Mouse (Mus musculus) small intestine, adult 2 months (tissue): Measurements from ENCODE around the gene Gm37240. TPM values are rescaled to one million over a fixed set of nuclear protein-coding genes. Genes with fewer than 3 reads are reported as not detected.

ENCODE experiments used
- H3K27ac ChIP-seq: fragments of 200-500 bp; 2 replicates; pipeline ENCODE4 v1.5.1; 2012; ENCODE audit warnings: low read depth, low read length, control low read depth, inconsistent platforms; ENCODE audit not compliant: insufficient read depth
- H3K27me3 ChIP-seq: fragments of 200-500 bp; 2 replicates; pipeline ENCODE4 v1.6.1; 2012; ENCODE audit warnings: mild to moderate bottlenecking, moderate library complexity, low read length, inconsistent platforms; ENCODE audit not compliant: control insufficient read depth, insufficient read depth
- H3K36me3 ChIP-seq: fragments of 200-500 bp; 2 replicates; pipeline ENCODE4 v1.6.1; 2012; ENCODE audit warnings: mild to moderate bottlenecking, low read length, control low read depth, inconsistent platforms; ENCODE audit not compliant: control insufficient read depth, insufficient read depth
- H3K4me1 ChIP-seq: fragments of 200-500 bp; 2 replicates; pipeline ENCODE4 v1.6.1; 2012; ENCODE audit warnings: low read length, inconsistent platforms, mixed read lengths; ENCODE audit not compliant: control insufficient read depth, insufficient read depth, insufficient read length
- H3K4me3 ChIP-seq: fragments of 200-500 bp; 2 replicates; pipeline ENCODE4 v1.5.1; 2012; ENCODE audit warnings: low read depth, mild to moderate bottlenecking, control low read depth, inconsistent platforms, low read length, moderate library complexity
- CTCF ChIP-seq: fragments of 200-500 bp; IDR thresholded peaks from 2 replicates; pipeline ENCODE4 v1.5.1; 2012; ENCODE audit warnings: low read depth, mild to moderate bottlenecking, control low read depth, inconsistent platforms, low read length, moderate library complexity, mixed read lengths; ENCODE audit not compliant: insufficient replicate concordance, insufficient read length; ENCODE audit errors: extremely low read depth
- POLR2A ChIP-seq: fragments of 200-500 bp; IDR thresholded peaks from 2 replicates; pipeline ENCODE4 v1.6.1; 2012; ENCODE audit warnings: low read depth, mild to moderate bottlenecking, control low read depth, inconsistent platforms, low read length, moderate library complexity
- WGBS: fragments of 180-500 bp; shearing (Covaris S2); methylation state at CpG from one replicate; pipeline ENCODE4 v1.1.7; 2018; 5-methylcytosine and 5-hydroxymethylcytosine counted together
- polyA plus RNA-seq: library from polyadenylated mRNA; depleted of rRNA; stranded (reverse); fragments of >200 nt; gene quantifications from 2 replicates; pipeline ENCODE4 v1.2.3, GENCODE M21; 2012

Gene Gm37240
- polyA plus RNA-seq, 1 experiment = 58.2 TPM

GRCm38 (mm10) chr3:84646007-84646290 lies 1241.4 kb downstream of the Gm37240 start:
- no peak for TF ChIP-seq CTCF
- no peak for TF ChIP-seq POLR2A
- Histone ChIP-seq H3K4me1 (peaks cover 11% of the 10 kb centered on the region; the same call in 1 of the 2 replicates), H3K36me3 (no peaks in the 10 kb centered on the region), H3K27me3 (no peaks in the 10 kb centered on the region), H3K27ac (peak overlapping the region; percentile 79), H3K4me3 (no peak overlapping the region)
- WGBS = 67% methylated on average over 3 of the region's 3 CpGs

- Histone ChIP-seq H3K4me3 (no peak overlapping the region), H3K27ac (peak overlapping the region; percentile 79), H3K27me3 (no peaks in the 10 kb centered on the region), H3K4me1 (peaks cover 11% of the 10 kb centered on the region; the same call in 1 of the 2 replicates), H3K36me3 (no peaks in the 10 kb centered on the region)
- 39% methylated on average over 9 of the region's 9 CpGs for WGBS
- no peak for TF ChIP-seq POLR2A
- TF ChIP-seq CTCF = no peak
These were observed 1241.9 kb downstream of the Gm37240 start for GRCm38 (mm10) chr3:84645156-84646006.

GRCm38 (mm10) chr3:84642942-84643341 lies 1244.4 kb downstream of the Gm37240 start:
- WGBS = 91% methylated on average over 4 of the region's 4 CpGs
- TF ChIP-seq CTCF (no peak), POLR2A (no peak)

GRCm38 (mm10) chr3:84641391-84641790 lies 1245.9 kb downstream of the Gm37240 start:
- Histone ChIP-seq H3K36me3 (no peaks in the 10 kb centered on the region), H3K4me3 (no peak overlapping the region), H3K4me1 (peaks cover 25% of the 10 kb centered on the region), H3K27me3 (no peaks in the 10 kb centered on the region), H3K27ac (no peak overlapping the region)
- 89% methylated on average over 2 of the region's 2 CpGs for WGBS
- TF ChIP-seq CTCF = no peak
- TF ChIP-seq POLR2A = no peak

More at GRCm38 (mm10) chr3:84642942-84643341, 1244.4 kb downstream of the Gm37240 start:
- Histone ChIP-seq H3K36me3 (no peaks in the 10 kb centered on the region), H3K27me3 (no peaks in the 10 kb centered on the region), H3K4me1 (peaks cover 26% of the 10 kb centered on the region), H3K4me3 (no peak overlapping the region), H3K27ac (no peak overlapping the region)

GRCm38 (mm10) chr3:84640536-84640935 lies 1246.8 kb downstream of the Gm37240 start:
- no peak for TF ChIP-seq POLR2A
- TF ChIP-seq CTCF = no peak
- no peaks in the 10 kb centered on the region for H3K27me3 ChIP-seq
- H3K36me3 ChIP-seq = no peaks in the 10 kb centered on the region
- H3K27ac ChIP-seq = peak overlapping the region; percentile 18; the same call in 1 of the 2 replicates
- no peak overlapping the region for H3K4me3 ChIP-seq
- H3K4me1 ChIP-seq = peaks cover 22% of the 10 kb centered on the region
- WGBS = 62% methylated on average over 6 of the region's 6 CpGs

- no peak for TF ChIP-seq CTCF
- Histone ChIP-seq H3K4me1 (peaks cover 17% of the 10 kb centered on the region), H3K27me3 (no peaks in the 10 kb centered on the region), H3K36me3 (no peaks in the 10 kb centered on the region), H3K27ac (peak overlapping the region; percentile 82), H3K4me3 (no peak overlapping the region)
- 33% methylated on average over 11 of the region's 11 CpGs for WGBS
These were observed 1247.4 kb downstream of the Gm37240 start for GRCm38 (mm10) chr3:84639767-84640500.

GRCm38 (mm10) chr3:84638858-84639257 lies 1248.5 kb downstream of the Gm37240 start:
- 43% methylated on average over 4 of the region's 4 CpGs for WGBS
- Histone ChIP-seq H3K4me1 (peaks cover 17% of the 10 kb centered on the region), H3K36me3 (no peaks in the 10 kb centered on the region), H3K27ac (peak overlapping the region; percentile 82), H3K27me3 (no peaks in the 10 kb centered on the region), H3K4me3 (no peak overlapping the region)
- TF ChIP-seq CTCF = no peak
- TF ChIP-seq POLR2A = no peak; the same call in 1 of the 2 replicates
